Mouse (Mus musculus) limb, embryonic 11.5 days (tissue): ENCODE data around the gene Hmgn1. TPM values are rescaled to one million over a fixed set of nuclear protein-coding genes. Genes with fewer than 3 reads are reported as not detected.

Source experiments
- ATAC-seq: fragments of 200-750 bp; cut with Nextera tagmentation; 2 replicates; pipeline ENCODE4 v1.8.0; 2017; ENCODE audit warnings: low read depth; ENCODE audit not compliant: insufficient number of reproducible peaks, low FRiP score, low TSS enrichment
- DNase-seq: peaks from one replicate; pipeline ENCODE4 v3.0.0-alpha.2; 2015; ENCODE audit warnings: low spot score
- H3K27ac ChIP-seq: fragments of 300-500 bp; sonication (generic); replicated peaks from 2 replicates; pipeline ENCODE4 v1.5.1; 2014; ENCODE audit warnings: low read depth, mild to moderate bottlenecking, low read length
- H3K27me3 ChIP-seq: fragments of 300-500 bp; sonication (generic); 2 replicates; pipeline ENCODE4 v1.6.1; 2014; ENCODE audit warnings: mild to moderate bottlenecking, low read length, mixed read lengths; ENCODE audit not compliant: control insufficient read depth, insufficient read depth
- H3K36me3 ChIP-seq: fragments of 300-500 bp; sonication (generic); 2 replicates; pipeline ENCODE4 v1.6.1; 2014; ENCODE audit warnings: mild to moderate bottlenecking, low read length, moderate library complexity, mixed read lengths; ENCODE audit not compliant: control insufficient read depth, insufficient read depth
- H3K4me1 ChIP-seq: fragments of 300-500 bp; sonication (generic); 2 replicates; pipeline ENCODE4 v1.6.1; 2014; ENCODE audit warnings: low read length, mixed read lengths; ENCODE audit not compliant: control insufficient read depth, insufficient read depth
- H3K4me2 ChIP-seq: fragments of 300-500 bp; sonication (generic); 2 replicates; pipeline ENCODE4 v1.6.1; 2014; ENCODE audit warnings: low read depth, mild to moderate bottlenecking, moderate library complexity; ENCODE audit not compliant: severe bottlenecking
- H3K4me3 ChIP-seq: fragments of 300-500 bp; sonication (generic); 2 replicates; pipeline ENCODE4 v1.5.1; 2014; ENCODE audit warnings: low read depth, low read length
- H3K9ac ChIP-seq: fragments of 300-500 bp; sonication (generic); 2 replicates; pipeline ENCODE4 v1.6.1; 2014; ENCODE audit warnings: mild to moderate bottlenecking, low read length
- H3K9me3 ChIP-seq: fragments of 300-500 bp; sonication (generic); 2 replicates; pipeline ENCODE4 v1.6.1; 2016; ENCODE audit warnings: low read length; ENCODE audit not compliant: control insufficient read depth
- WGBS: fragments of 180-500 bp; shearing (Covaris S2); extraction: QIAGEN DNeasy Blood & Tissue Kit; methylation state at CpG from one replicate; pipeline ENCODE4 v1.1.7; 2014; 5-methylcytosine and 5-hydroxymethylcytosine counted together
- polyA plus RNA-seq: library from polyadenylated mRNA; unstranded; fragments of >200 nt; fragmentation: Nextera tagmentation; extraction: Ambion mirVana; gene quantifications from 2 replicates; pipeline ENCODE4 v1.2.1, GENCODE M21; 2014

Gene Hmgn1
- polyA plus RNA-seq, 1 experiment from 2014 or later, result 1,150 TPM

DNA sequence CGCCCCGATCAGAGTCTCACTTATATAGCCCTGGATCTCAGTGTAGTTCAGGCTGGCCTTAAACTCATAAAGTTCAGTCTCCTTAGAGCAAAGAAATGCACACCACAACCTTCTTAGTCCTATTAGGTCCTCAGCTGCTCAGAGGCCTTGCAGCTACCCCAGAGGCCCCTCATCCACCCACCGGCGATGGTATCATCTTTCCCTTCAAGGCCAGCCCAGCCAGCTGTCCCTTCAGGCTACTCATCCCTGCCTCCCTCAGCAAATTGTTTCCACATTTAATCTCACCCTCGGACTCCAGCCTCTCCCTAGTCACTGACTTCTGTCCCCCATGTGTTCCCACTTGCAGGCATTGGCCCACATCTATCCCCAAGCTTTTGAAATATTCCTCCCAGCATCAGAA lies 39.4 kb downstream of the Hmgn1 start:
- Histone ChIP-seq H3K4me3 (no peak overlapping the region), H3K4me1 (peaks cover under 1% of the 10 kb centered on the region; the same call in 1 of the 2 replicates), H3K9me3 (no peaks in the 10 kb centered on the region), H3K27ac (no peak overlapping the region), H3K4me2 (no peak overlapping the region), H3K36me3 (no peaks in the 10 kb centered on the region), H3K27me3 (no peaks in the 10 kb centered on the region), H3K9ac (no peak overlapping the region)
- ATAC-seq (no peak), DNase-seq (no peak)
- 58% methylated on average over 5 of the region's 5 CpGs for WGBS

DNA sequence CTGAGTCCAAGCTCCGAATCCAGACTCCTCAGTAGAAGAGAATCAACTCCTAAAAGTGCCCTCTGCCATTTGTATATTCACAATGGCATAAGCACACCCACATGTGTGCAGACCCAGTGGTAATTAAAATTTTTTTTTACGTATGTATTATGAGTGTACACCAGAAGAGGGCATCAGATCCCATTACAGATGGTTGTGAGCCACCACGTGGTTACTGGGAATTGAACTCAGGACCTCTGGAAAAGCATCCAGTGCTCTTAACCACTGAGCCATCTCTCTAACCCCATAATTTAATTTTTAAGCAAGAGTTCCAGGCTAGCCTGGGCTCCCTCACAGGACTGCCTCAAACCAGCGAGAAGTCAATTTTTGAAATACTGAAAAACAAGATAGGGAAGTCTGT lies 40.1 kb downstream of the Hmgn1 start:
- no peak overlapping the region for H3K9ac ChIP-seq
- no peak overlapping the region for H3K4me2 ChIP-seq
- no peak overlapping the region for H3K27ac ChIP-seq
- H3K9me3 ChIP-seq, result no peaks in the 10 kb centered on the region
- H3K4me1 ChIP-seq, result peaks cover 2% of the 10 kb centered on the region; the same call in 1 of the 2 replicates
- no peaks in the 10 kb centered on the region for H3K36me3 ChIP-seq
- WGBS, result 81% methylated on average over 4 of the region's 4 CpGs
- no peak for DNase-seq
- ATAC-seq, result no peak
- no peak overlapping the region for H3K4me3 ChIP-seq
- no peaks in the 10 kb centered on the region for H3K27me3 ChIP-seq

DNA sequence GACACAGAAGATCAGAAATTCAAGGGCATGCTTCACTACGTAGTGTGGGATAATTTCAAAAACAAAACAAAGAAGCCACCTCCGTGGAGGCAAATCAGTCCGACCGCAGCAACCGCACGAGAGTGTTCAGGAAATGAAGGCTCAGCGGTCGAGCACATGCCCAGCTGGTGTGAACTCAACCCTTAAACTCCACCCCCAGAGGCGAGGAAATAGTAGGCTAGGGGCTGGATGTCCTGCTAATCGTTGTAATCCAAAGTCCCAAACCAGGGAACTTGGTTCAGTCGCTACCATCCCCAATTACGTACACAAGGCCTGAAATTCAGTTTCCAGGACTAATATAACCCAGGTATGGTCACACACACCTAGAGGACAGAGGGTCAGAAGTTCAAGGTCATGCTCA lies 40.5 kb downstream of the Hmgn1 start:
- no peak for DNase-seq
- no peak overlapping the region for H3K27ac ChIP-seq
- no peaks in the 10 kb centered on the region for H3K36me3 ChIP-seq
- no peaks in the 10 kb centered on the region for H3K9me3 ChIP-seq
- peaks cover 2% of the 10 kb centered on the region; the same call in 1 of the 2 replicates for H3K4me1 ChIP-seq
- H3K4me3 ChIP-seq, result no peak overlapping the region
- no peak for ATAC-seq
- 74% methylated on average over 12 of the region's 12 CpGs for WGBS
- H3K9ac ChIP-seq, result no peak overlapping the region
- no peak overlapping the region for H3K4me2 ChIP-seq
- H3K27me3 ChIP-seq, result no peaks in the 10 kb centered on the region

DNA sequence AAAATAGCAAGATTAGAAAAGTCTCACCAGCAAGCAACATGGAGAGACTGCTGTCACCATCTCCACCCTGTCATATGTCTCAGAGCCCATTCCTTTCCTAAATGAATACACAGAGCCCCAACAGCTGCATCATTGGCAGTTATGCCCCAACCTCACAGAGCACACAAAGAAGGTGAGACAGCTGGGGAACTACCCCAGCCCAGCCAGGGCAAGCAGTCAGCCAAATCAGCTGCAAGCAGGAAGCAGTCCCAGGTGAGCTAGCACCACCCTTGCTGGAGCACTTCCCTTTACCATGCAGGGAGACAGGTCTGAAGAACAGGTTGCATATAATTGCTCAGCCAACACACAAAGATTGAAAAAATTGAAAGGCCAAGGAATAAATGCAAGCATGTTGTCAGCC lies 41.9 kb downstream of the Hmgn1 start:
- Histone ChIP-seq H3K9ac (no peak overlapping the region), H3K27ac (no peak overlapping the region), H3K4me3 (no peak overlapping the region), H3K4me2 (no peak overlapping the region), H3K4me1 (peaks cover 5% of the 10 kb centered on the region; the same call in 1 of the 2 replicates), H3K9me3 (no peaks in the 10 kb centered on the region), H3K36me3 (no peaks in the 10 kb centered on the region), H3K27me3 (no peaks in the 10 kb centered on the region)
- no peak for DNase-seq
- ATAC-seq, result no peak

DNA sequence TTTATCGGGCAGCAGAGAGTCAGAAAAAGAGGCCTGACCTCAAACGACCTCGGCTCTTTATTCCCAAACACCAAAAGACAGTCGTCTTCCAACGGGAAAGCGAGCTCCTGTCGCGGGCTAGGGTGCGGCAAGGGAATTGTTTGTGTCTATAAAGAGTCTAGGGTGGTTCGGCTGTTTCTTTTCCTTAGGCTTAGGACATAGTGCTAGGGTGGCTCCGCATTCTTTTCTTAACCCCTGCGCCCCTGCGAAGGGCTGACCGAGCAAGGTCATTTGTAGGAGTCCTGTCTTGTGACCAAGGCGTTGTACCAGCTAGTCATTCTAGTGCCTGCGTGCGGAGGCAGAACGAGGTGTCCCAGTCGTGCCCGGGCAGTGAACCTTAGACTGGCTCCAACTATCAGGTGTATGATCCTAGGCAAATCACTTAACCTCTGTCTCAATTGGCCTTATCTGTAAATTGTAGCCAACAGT lies 44.3 kb downstream of the Hmgn1 start:
- Histone ChIP-seq H3K9ac (peak overlapping the region; percentile 89), H3K36me3 (peaks cover 7% of the 10 kb centered on the region; the same call in 1 of the 2 replicates), H3K9me3 (no peaks in the 10 kb centered on the region), H3K4me2 (peak overlapping the region; percentile 68), H3K27me3 (no peaks in the 10 kb centered on the region), H3K4me3 (peak overlapping the region; percentile 98), H3K4me1 (peaks cover 5% of the 10 kb centered on the region; the same call in 1 of the 2 replicates), H3K27ac (peak overlapping the region; percentile 45; the same call in 1 of the 2 replicates)
- DNase-seq, result no peak
- ATAC-seq, result no peak
- 8% methylated on average over 20 of the region's 20 CpGs for WGBS

DNA sequence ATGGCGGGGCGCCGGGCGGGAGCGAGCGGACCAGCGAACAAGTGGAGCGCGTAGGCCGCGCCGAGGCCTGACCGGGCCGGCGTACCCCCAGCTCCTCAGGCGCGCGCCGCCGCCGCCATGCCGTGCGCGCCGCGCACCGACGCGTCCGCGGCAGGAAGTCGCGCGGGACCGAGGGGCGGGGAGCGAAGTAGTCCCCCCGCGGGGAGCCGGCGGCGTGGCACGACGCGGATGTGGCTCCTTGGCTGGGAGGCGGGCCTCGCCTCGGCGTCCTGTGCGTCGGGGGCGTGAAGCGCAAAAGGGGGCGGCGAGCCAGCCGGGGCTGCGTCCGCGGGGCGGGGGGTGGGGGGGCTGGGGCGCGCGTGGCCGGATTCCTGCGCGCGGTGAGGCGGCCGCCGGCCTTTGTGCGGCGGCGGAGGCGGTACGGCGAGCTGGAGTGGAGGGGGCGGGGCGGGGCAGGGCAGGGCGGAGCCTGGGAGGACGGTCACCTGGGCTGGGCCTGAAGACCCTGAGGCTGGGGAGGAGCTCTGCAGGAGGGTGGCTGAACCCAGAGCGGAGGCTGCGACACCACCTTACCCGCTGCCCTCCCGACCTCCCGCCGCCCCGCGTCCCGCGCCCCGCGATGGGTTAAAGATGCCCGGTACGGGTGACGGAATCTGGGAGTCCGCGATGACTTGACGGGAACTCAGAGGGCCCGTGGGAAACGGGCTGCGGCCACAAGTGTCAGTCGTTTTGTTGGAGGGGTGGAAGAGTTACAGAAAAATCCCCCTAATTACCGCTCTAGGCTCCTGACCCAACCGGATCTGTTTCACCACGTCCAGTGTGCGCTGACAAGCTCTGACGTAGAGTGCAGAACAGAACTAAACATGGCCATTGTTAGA lies 45.0 kb downstream of the Hmgn1 start, which contains the start of gene Brwd1:
Brwd1 (minus strand) TSS at position 226 of the 878 bp plus-strand sequence.
- H3K27me3 ChIP-seq, result no peaks in the 10 kb centered on the region
- H3K4me3 ChIP-seq, result peak within 1 kb of the TSS; percentile 98
- peak; percentile 91 for DNase-seq
- ATAC-seq, result peak; percentile 85
- peak within 1 kb of the TSS; percentile 68 for H3K4me2 ChIP-seq
- peak within 1 kb of the TSS; percentile 88 for H3K27ac ChIP-seq
- H3K4me1 ChIP-seq, result peaks cover 5% of the 10 kb centered on the region; the same call in 1 of the 2 replicates
- WGBS, result under 1% methylated on average over 71 of the region's 107 CpGs
- H3K36me3 ChIP-seq, result peaks cover 7% of the 10 kb centered on the region; the same call in 1 of the 2 replicates
- peak within 1 kb of the TSS; percentile 89 for H3K9ac ChIP-seq
- H3K9me3 ChIP-seq, result no peaks in the 10 kb centered on the region

DNA sequence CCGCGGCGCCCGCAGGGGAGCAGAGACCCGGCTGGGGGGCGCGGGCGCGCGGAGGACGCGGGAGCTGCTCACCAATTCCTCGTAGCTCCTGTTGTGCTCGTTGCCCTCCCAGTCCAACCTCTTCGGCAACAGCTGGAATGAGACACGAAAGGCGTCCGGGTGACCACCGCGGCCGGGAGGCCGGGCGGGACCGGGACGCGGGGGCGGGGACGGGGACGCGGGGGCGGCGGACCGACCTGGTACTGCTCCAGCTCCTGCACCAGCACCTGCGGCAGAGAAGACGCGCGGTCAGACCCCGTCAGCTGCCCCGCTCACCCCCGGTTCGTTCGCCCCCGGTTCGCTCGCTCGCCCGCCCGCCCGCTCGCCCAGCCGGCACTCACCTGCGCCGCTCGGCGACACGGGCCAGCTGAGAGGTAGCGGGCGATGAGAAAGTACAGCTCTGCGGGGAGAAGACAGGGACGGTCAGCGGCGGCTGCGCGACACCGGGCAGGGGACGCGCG lies 45.7 kb downstream of the Hmgn1 start:
- peaks cover 5% of the 10 kb centered on the region; the same call in 1 of the 2 replicates for H3K4me1 ChIP-seq
- peaks cover 7% of the 10 kb centered on the region; the same call in 1 of the 2 replicates for H3K36me3 ChIP-seq
- peak; percentile 40 for ATAC-seq
- WGBS, result under 1% methylated on average over 57 of the region's 68 CpGs
- H3K9ac ChIP-seq, result peak overlapping the region; percentile 89
- H3K9me3 ChIP-seq, result no peaks in the 10 kb centered on the region
- H3K27me3 ChIP-seq, result no peaks in the 10 kb centered on the region
- DNase-seq, result no peak
- peak overlapping the region; percentile 98 for H3K4me3 ChIP-seq
- H3K27ac ChIP-seq, result peak overlapping the region; percentile 88
- peak overlapping the region; percentile 68 for H3K4me2 ChIP-seq

DNA sequence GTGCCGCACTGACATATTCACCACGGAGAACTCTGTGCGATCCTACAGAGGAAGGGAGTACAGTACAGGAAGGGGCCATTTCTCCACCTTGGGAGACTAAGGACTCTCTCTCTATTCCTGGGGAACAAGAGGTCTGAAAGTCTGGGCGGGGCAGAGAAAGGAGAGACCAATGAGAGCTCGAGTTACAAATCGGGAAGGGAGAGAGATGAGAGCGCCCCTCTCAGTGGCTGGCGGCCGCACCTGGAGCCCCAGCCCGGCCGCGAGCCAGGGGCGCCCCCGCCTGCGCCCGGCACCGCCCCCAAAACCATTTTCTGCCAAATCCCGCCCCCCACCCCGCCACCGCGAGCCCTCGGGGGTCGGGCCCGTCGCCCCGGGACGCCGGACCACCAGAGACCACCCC lies 46.2 kb downstream of the Hmgn1 start:
- peaks cover 7% of the 10 kb centered on the region; the same call in 1 of the 2 replicates for H3K36me3 ChIP-seq
- H3K27ac ChIP-seq, result peak overlapping the region; percentile 88
- H3K9ac ChIP-seq, result peak overlapping the region; percentile 89
- ATAC-seq (peak; percentile 81), DNase-seq (peak; percentile 93)
- H3K4me2 ChIP-seq, result peak overlapping the region; percentile 68
- H3K4me3 ChIP-seq, result peak overlapping the region; percentile 98
- WGBS, result 1% methylated on average over 19 of the region's 28 CpGs
- no peaks in the 10 kb centered on the region for H3K27me3 ChIP-seq
- peaks cover 5% of the 10 kb centered on the region; the same call in 1 of the 2 replicates for H3K4me1 ChIP-seq
- no peaks in the 10 kb centered on the region for H3K9me3 ChIP-seq
